Mouse (Mus musculus) liver, embryonic 13.5 days (tissue): ENCODE measurements around the gene Gm17660. TPM values are rescaled to one million over a fixed set of nuclear protein-coding genes. Genes with fewer than 3 reads are reported as not detected.
"Not testable (repeated sequence)": the region's sequence is repeated elsewhere in the genome, so short reads cannot be mapped to it uniquely, and the experiment has no call there.

Experiments
- ATAC-seq: fragments of 200-750 bp; cut with Nextera tagmentation; 2 replicates; pipeline ENCODE4 v1.8.0; 2017; ENCODE audit warnings: low read depth, mild to moderate bottlenecking, moderate number of reproducible peaks, moderate library complexity
- DNase-seq: peaks from one replicate; pipeline ENCODE4 v3.0.0; 2022
- H3K27ac ChIP-seq: fragments of 300-500 bp; sonication (generic); 2 replicates; pipeline ENCODE4 v1.5.1; 2015; ENCODE audit warnings: moderate library complexity, mild to moderate bottlenecking, inconsistent platforms
- H3K27me3 ChIP-seq: fragments of 300-500 bp; sonication (generic); 2 replicates; pipeline ENCODE4 v1.6.1; 2015; ENCODE audit warnings: mild to moderate bottlenecking, inconsistent platforms
- H3K36me3 ChIP-seq: fragments of 300-500 bp; sonication (generic); 2 replicates; pipeline ENCODE4 v1.6.1; 2015; ENCODE audit warnings: mild to moderate bottlenecking, inconsistent platforms
- H3K4me1 ChIP-seq: fragments of 300-500 bp; sonication (generic); replicated peaks from 2 replicates; pipeline ENCODE4 v1.6.1; 2015; ENCODE audit warnings: inconsistent platforms
- H3K4me2 ChIP-seq: fragments of 300-500 bp; sonication (generic); 2 replicates; pipeline ENCODE4 v1.6.1; 2015; ENCODE audit warnings: inconsistent platforms, mild to moderate bottlenecking, moderate library complexity
- H3K4me3 ChIP-seq: fragments of 300-500 bp; sonication (generic); replicated peaks from 2 replicates; pipeline ENCODE4 v1.5.1; 2015; ENCODE audit warnings: mild to moderate bottlenecking, inconsistent platforms
- H3K9ac ChIP-seq: fragments of 300-500 bp; sonication (generic); 2 replicates; pipeline ENCODE4 v1.6.1; 2015; ENCODE audit warnings: mild to moderate bottlenecking, inconsistent platforms
- H3K9me3 ChIP-seq: fragments of 300-500 bp; sonication (generic); replicated peaks from 2 replicates; pipeline ENCODE4 v1.6.1; 2016; ENCODE audit warnings: inconsistent platforms
- WGBS: fragments of 180-500 bp; shearing (Covaris S2); methylation state at CpG from one replicate; pipeline ENCODE4 v1.1.7; 2015; ENCODE audit not compliant: insufficient replicate concordance; 5-methylcytosine and 5-hydroxymethylcytosine counted together
- polyA plus RNA-seq: library from polyadenylated mRNA; unstranded; fragments of >200 nt; fragmentation: Nextera tagmentation; extraction: Ambion mirVana; gene quantifications from 2 replicates; pipeline ENCODE4 v1.2.1, GENCODE M21; 2015

The Gm17660 gene
- polyA plus RNA-seq, 1 experiment from 2014 or later, result not detected

- 63% methylated on average over 1 of the region's 1 CpGs for WGBS
- Histone ChIP-seq H3K9ac (no peak overlapping the region), H3K4me3 (no peak overlapping the region), H3K4me1 (peaks cover 17% of the 10 kb centered on the region), H3K9me3 (no peaks in the 10 kb centered on the region), H3K4me2 (no peak overlapping the region), H3K27me3 (no peaks in the 10 kb centered on the region), H3K27ac (no peak overlapping the region), H3K36me3 (no peaks in the 10 kb centered on the region)
- DNase-seq, result no peak
- no peak for ATAC-seq
Observed at GRCm38 (mm10) chr5:104036686-104037085, 40.7 kb downstream of the Gm17660 start.

- WGBS, result 38% methylated on average over 1 of the region's 1 CpGs
- ATAC-seq (no peak), DNase-seq (no peak)
- Histone ChIP-seq H3K27ac (no peak overlapping the region), H3K36me3 (no peaks in the 10 kb centered on the region), H3K9ac (no peak overlapping the region), H3K9me3 (no peaks in the 10 kb centered on the region), H3K4me2 (no peak overlapping the region), H3K4me3 (no peak overlapping the region), H3K27me3 (no peaks in the 10 kb centered on the region), H3K4me1 (peaks cover 17% of the 10 kb centered on the region)
Observed at GRCm38 (mm10) chr5:104035824-104036223, 41.6 kb downstream of the Gm17660 start.

DNA sequence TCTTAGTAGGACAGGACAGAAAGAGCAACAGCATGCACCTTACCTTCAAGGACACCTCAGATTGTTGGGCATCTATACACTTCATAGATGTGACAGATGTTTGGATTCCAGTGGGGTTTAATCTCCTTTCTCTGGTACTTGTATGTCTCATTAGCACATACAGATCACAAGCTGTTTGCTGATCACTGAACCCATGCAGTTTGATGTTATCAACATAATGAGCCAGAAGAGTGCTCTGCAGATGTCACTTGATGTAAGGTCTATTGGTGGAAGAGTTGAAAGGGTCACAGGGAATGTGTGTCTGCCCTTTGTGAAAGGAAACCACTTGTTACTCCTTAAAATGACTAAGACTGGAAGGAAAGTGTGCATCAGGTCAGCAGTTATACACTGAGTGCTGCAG is 42.3 kb downstream of the Gm17660 start:
- H3K27ac ChIP-seq, result no peak overlapping the region
- ATAC-seq (no peak), DNase-seq (no peak)
- no peak overlapping the region for H3K9ac ChIP-seq
- H3K9me3 ChIP-seq, result no peaks in the 10 kb centered on the region
- no peak overlapping the region for H3K4me2 ChIP-seq
- H3K4me3 ChIP-seq, result no peak overlapping the region
- no peaks in the 10 kb centered on the region for H3K36me3 ChIP-seq
- H3K4me1 ChIP-seq, result peaks cover 17% of the 10 kb centered on the region
- H3K27me3 ChIP-seq, result no peaks in the 10 kb centered on the region

DNA sequence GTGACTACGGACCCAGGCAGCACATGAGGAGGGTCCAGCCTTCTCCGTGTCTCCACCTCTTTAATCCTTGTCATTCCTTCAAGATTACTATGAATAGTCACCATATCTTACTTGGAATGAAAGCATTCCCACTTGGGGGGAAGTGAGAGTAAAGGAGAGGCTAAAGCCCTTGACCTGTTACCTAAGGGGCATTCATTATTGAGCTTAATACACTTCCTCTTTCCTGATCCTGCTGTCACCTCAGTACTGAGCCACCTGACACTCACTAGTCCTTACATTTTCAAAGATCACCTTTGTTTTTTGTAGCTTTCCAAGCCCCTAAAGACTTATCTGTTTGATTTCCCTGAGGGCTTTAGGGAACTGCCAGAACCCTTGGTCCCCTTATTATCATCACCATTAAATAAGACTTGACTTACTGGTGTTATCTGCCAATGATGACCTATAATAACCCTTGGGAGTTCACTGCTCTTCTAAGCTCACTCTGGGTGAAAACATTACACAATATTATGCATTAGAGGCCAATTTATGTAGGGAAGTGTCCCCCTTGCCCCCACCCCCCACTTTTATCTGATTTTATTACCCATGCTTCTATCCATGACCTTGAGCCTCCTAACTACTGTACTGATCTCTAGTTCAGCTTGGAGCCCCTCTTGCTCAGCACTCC is 44.8 kb downstream of the Gm17660 start:
- ATAC-seq, result no peak
- Histone ChIP-seq H3K4me3 (no peak overlapping the region), H3K27me3 (no peaks in the 10 kb centered on the region), H3K27ac (no peak overlapping the region), H3K36me3 (no peaks in the 10 kb centered on the region), H3K9me3 (no peaks in the 10 kb centered on the region), H3K9ac (no peak overlapping the region), H3K4me1 (peaks cover 10% of the 10 kb centered on the region), H3K4me2 (no peak overlapping the region)
- DNase-seq, result no peak
- WGBS, result 81% methylated on average over 2 of the region's 2 CpGs

GRCm38 (mm10) chr5:104025245-104025854 is 52.1 kb downstream of the Gm17660 start:
- Histone ChIP-seq H3K27me3 (no peaks in the 10 kb centered on the region), H3K9ac (no peak overlapping the region; the same call in 1 of the 2 replicates), H3K4me1 (peaks cover 41% of the 10 kb centered on the region), H3K4me3 (0 out of 2 replicates have a peak overlapping the region, but pooled peaks have one; percentile 9), H3K4me2 (peak overlapping the region; percentile 47), H3K27ac (no peak overlapping the region), H3K36me3 (no peaks in the 10 kb centered on the region), H3K9me3 (no peaks in the 10 kb centered on the region)
- ATAC-seq (no peak), DNase-seq (no peak)
- WGBS, result 19% methylated on average over 17 of the region's 17 CpGs

- Histone ChIP-seq H3K27ac (no peak overlapping the region), H3K4me1 (peaks cover 46% of the 10 kb centered on the region), H3K4me3 (no peak overlapping the region), H3K9ac (no peak overlapping the region), H3K4me2 (0 out of 2 replicates have a peak overlapping the region, but pooled peaks have one; percentile 47), H3K36me3 (no peaks in the 10 kb centered on the region), H3K9me3 (no peaks in the 10 kb centered on the region), H3K27me3 (no peaks in the 10 kb centered on the region)
- DNase-seq, result no peak
- ATAC-seq, result no peak
- WGBS, result 70% methylated on average over 11 of the region's 11 CpGs
Observed at GRCm38 (mm10) chr5:104024762-104025161, 52.6 kb downstream of the Gm17660 start.

- 70% methylated on average over 5 of the region's 5 CpGs for WGBS
- ATAC-seq, H3K9ac ChIP-seq: not testable (repeated sequence)
Observed at GRCm38 (mm10) chr5:104024193-104024592, 53.2 kb downstream of the Gm17660 start.

GRCm38 (mm10) chr5:104023289-104024020 is 54.0 kb downstream of the Gm17660 start:
- peaks cover 51% of the 10 kb centered on the region for H3K4me1 ChIP-seq
- WGBS, result 29% methylated on average over 8 of the region's 8 CpGs
- ATAC-seq, result no peak
- DNase-seq, result no peak
- H3K27me3 ChIP-seq, result no peaks in the 10 kb centered on the region
- no peak overlapping the region for H3K27ac ChIP-seq
- no peaks in the 10 kb centered on the region for H3K36me3 ChIP-seq
- H3K4me2 ChIP-seq, result peak overlapping the region; percentile 18
- H3K9ac ChIP-seq, result no peak overlapping the region
- no peak overlapping the region for H3K4me3 ChIP-seq
- H3K9me3 ChIP-seq, result no peaks in the 10 kb centered on the region

More at GRCm38 (mm10) chr5:104024193-104024592, 53.2 kb downstream of the Gm17660 start:
- not testable (repeated sequence) for DNase-seq, H3K4me2 ChIP-seq, H3K4me3 ChIP-seq, H3K9me3 ChIP-seq, H3K27me3 ChIP-seq, H3K36me3 ChIP-seq, H3K27ac ChIP-seq
- peaks cover 51% of the 10 kb centered on the region for H3K4me1 ChIP-seq

GRCm38 (mm10) chr5:104022558-104022957 is 54.9 kb downstream of the Gm17660 start:
- no peak for DNase-seq
- WGBS, result 34% methylated on average over 5 of the region's 5 CpGs
- H3K9ac ChIP-seq, result peak overlapping the region; percentile 69; the same call in 1 of the 2 replicates
- H3K4me3 ChIP-seq, result peak overlapping the region; percentile 64; the same call in 1 of the 2 replicates
- H3K4me2 ChIP-seq, result peak overlapping the region; percentile 71
- no peaks in the 10 kb centered on the region for H3K27me3 ChIP-seq
- H3K36me3 ChIP-seq, result 0 out of 2 replicates have a peak, but pooled peaks cover 5% of the 10 kb centered on the region
- peak overlapping the region; percentile 40; the same call in 1 of the 2 replicates for H3K27ac ChIP-seq
- ATAC-seq, result no peak
- no peaks in the 10 kb centered on the region for H3K9me3 ChIP-seq
- H3K4me1 ChIP-seq, result peaks cover 51% of the 10 kb centered on the region

DNA sequence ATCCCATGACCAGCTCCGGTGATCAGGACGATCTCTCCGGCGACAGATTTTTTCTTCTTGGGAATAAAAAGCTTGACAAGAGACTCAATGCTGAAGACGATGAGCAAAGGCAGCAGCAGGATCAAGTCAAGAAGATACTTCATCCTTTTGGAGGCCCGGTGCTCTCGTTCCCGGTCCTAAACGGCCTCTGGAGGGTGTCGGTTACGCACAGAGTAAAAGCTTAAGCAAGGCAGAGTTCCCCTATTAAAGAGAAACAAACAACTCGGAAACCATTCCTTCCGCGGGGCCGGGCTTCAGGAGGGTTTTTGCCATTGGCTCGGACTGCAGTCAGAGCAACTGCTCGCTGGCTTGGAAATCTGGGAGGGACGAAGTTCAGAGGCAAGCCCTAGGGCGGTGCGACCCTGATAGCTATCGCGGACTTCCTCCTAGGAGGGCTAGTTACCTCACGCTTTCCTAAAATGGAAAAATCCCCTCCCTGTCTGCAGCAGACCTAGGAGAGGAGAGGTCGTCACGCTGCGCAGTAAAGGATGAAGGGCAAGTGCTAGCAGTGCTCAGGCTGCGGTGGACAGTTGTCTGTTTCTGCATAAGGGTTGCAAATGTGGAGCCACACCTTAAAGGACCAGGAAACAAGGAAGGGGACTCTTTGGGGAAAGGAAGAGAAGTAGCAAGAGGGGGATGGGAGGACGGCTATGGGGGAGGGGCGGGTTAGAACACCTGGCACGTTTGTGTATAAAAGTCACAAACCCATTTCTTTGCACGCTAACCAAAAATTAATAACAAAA is 55.6 kb downstream of the Gm17660 start, which contains the start of gene Hsd17b11:
Hsd17b11 (minus strand) TSS at position 323 of the 782 bp plus-strand sequence.
- H3K4me1 ChIP-seq, result peaks cover 51% of the 10 kb centered on the region

More for the DNA sequence above, 55.6 kb downstream of the Gm17660 start, which contains the start of gene Hsd17b11:
- no peaks in the 10 kb centered on the region for H3K9me3 ChIP-seq
- peak within 1 kb of the TSS; percentile 64 for H3K4me3 ChIP-seq
- ATAC-seq (peak; percentile 90), DNase-seq (peak; percentile 45)
- H3K36me3 ChIP-seq, result 0 out of 2 replicates have a peak, but pooled peaks cover 11% of the 10 kb centered on the region
- no peaks in the 10 kb centered on the region for H3K27me3 ChIP-seq
- peak within 1 kb of the TSS; percentile 69 for H3K9ac ChIP-seq
- peak within 1 kb of the TSS; percentile 65 for H3K27ac ChIP-seq
- peak within 1 kb of the TSS; percentile 71 for H3K4me2 ChIP-seq
- WGBS, result 1% methylated on average over 31 of the region's 31 CpGs
